Mouse (Mus musculus) bone marrow macrophage, adult 2 months (primary cell): ENCODE data around the gene Il9r. TPM values are rescaled to one million over a fixed set of nuclear protein-coding genes. Genes with fewer than 3 reads are reported as not detected.

Source experiments
- H3K27ac ChIP-seq: 2 replicates; pipeline ENCODE4 v1.5.1; 2012; ENCODE audit warnings: low read depth, low read length; ENCODE audit not compliant: insufficient read depth
- H3K4me1 ChIP-seq: 2 replicates; pipeline ENCODE4 v1.6.1; 2012; ENCODE audit warnings: low read length; ENCODE audit not compliant: control insufficient read depth, insufficient read depth
- H3K4me3 ChIP-seq: 2 replicates; pipeline ENCODE4 v1.5.1; 2012; ENCODE audit warnings: mild to moderate bottlenecking, low read length, moderate library complexity; ENCODE audit not compliant: insufficient read depth
- CTCF ChIP-seq: IDR thresholded peaks from 2 replicates; pipeline ENCODE4 v1.5.1; 2012; ENCODE audit warnings: low read depth, mild to moderate bottlenecking, low read length, moderate library complexity
- POLR2A ChIP-seq: IDR thresholded peaks from 2 replicates; pipeline ENCODE4 v1.6.1; 2012; ENCODE audit warnings: mild to moderate bottlenecking, low read depth, low read length, borderline replicate concordance
- polyA plus RNA-seq: library from polyadenylated mRNA; stranded (reverse); fragments of >200 nt; gene quantifications from 2 replicates; pipeline ENCODE4 v1.2.4, GENCODE M21; 2012; ENCODE audit not compliant: missing spikeins, insufficient read depth, insufficient read length

Gene Il9r
- polyA plus RNA-seq, 1 experiment: not detected

DNA sequence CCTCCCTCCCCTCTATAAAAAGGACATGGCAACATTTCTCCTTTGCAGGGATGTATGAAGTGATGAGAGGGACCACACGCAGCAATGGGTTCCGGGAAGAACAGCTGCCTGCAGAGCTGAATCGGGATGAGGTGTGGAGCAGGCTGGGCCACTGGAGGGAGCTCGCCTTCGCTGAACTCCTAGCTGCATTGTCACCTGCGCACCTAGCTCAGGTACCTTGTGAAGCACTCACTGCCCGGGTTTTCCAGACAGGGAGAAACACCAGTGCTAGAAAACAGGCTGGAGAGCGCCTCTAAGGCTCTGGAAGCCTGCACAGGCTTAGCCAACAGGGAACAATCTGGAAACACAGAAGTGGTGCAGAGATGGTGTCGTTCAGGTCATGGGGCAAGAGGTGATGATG is 38.6 kb downstream of the Il9r start:
- Histone ChIP-seq H3K27ac (no peak overlapping the region), H3K4me3 (no peak overlapping the region), H3K4me1 (no peaks in the 10 kb centered on the region)
- TF ChIP-seq POLR2A: no peak
- TF ChIP-seq CTCF: no peak

DNA sequence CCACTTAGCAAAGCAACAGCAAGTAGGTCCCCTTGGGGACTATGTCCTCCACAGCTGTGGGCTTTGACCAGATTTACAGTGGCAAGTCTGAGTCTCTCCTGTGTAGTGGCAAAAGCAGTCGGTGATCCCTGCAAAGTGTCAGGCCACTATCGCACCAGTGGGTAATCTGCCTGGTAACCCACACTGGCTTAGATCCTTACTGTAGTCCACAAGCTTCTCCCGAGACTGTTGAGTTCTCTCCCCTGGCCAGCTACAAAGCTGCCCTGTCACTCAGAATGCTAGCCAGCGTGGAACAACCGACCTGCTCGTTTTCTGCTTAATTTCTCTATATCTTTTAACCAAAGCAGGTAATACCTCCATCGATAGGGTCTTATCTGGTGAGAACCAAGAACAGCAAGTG is 39.7 kb downstream of the Il9r start:
- H3K4me1 ChIP-seq: no peaks in the 10 kb centered on the region
- TF ChIP-seq POLR2A (no peak), CTCF (no peak)
- no peak overlapping the region for H3K4me3 ChIP-seq
- no peak overlapping the region for H3K27ac ChIP-seq

DNA sequence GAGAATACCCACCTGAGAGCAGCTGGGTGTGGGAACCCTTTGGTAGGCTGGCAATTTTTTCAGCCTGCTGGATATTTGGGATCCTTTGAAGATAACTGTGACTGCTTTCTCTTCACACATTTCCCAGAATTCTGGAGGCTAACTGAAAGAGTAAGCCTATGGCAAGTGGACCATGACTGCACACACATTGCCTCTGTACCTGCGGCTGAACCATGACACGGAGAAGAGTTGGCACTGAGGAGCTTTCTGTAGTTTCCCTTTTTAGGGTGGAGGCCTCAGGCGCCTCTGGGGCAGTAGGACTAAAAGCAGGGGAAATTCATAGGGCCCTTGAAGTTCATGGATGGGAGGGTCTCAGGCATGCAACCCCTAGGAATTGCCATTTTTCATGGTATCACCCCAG is 40.9 kb downstream of the Il9r start:
- no peak overlapping the region for H3K27ac ChIP-seq
- H3K4me1 ChIP-seq: no peaks in the 10 kb centered on the region
- no peak overlapping the region for H3K4me3 ChIP-seq
- TF ChIP-seq POLR2A (no peak), CTCF (no peak)

DNA sequence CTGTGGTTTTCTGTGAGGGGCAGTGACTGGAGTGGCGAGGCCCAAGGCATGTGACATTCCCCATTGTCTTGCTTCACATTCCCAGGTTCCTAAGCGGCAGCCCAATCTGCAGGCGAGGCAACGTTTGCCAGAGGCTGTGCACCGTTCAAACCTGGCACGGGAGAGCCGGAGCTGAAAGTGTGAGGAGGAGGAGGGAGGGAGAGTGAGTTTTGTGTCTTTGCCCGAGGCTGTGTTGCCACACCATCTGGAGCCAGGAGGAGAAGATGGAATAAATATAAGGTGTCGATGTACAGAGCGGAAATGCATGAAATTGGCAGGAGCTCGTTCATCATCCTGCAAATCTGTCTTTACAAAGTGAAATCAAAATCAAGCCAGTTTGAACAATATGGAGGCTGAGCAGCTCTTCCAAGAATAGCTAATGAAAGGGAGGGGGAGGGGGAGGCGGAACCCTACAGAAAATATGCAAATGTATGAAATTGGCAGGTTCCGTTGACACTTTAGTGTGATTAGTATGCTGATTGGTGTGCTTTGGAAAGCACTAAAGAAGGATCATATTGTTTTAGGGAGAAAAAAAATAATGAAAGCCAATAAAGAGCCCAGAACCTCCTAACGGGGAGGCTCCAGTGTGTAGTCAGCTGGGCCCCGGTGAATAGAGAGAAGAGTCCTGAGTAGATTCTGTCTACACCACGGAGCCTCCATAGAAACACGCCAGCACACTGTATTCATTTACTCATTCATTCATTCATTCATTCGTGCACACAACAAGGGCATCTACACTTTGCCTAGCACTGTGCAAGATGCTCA is 42.1 kb downstream of the Il9r start:
- Histone ChIP-seq H3K4me1 (no peaks in the 10 kb centered on the region), H3K27ac (no peak overlapping the region), H3K4me3 (no peak overlapping the region)
- TF ChIP-seq POLR2A: no peak
- no peak for TF ChIP-seq CTCF

DNA sequence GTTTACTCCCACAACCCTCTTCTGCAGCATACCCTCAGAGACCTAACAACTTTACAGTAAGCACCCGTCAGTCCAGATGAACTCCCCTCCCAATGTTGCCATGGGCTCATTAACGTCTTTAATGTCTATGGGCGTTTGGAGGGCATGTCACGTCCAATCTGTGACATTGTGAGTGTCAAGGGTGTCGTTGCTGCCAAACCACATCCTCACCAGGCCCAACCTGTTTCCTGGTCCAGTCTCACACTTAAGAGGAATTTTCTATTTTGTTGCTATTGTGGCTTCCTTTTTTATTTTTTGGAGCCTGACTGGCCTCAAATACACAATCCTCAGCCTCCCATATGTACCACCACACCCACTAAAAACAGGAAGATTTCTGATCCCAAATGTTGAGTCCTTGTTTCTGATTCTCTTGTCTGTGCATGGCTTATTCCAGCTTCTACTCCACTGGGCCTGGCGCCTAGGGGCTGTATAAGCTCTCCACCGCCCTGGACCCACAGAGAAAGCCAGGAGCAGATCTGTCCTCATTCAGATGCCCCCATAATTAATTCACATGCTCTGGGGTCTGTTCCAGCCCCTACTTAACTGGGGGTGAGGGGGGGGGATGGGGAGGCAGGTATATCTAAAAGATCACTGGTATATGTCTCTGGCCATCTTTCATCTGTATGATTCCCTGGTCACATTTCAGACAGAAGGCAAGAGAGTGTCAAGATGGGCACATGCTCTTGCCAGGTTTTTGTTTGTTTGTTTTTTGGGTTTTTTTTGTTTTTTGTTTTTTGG is 43.0 kb downstream of the Il9r start:
- no peaks in the 10 kb centered on the region for H3K4me1 ChIP-seq
- H3K4me3 ChIP-seq: no peak overlapping the region
- H3K27ac ChIP-seq: no peak overlapping the region
- TF ChIP-seq POLR2A: no peak
- no peak for TF ChIP-seq CTCF

DNA sequence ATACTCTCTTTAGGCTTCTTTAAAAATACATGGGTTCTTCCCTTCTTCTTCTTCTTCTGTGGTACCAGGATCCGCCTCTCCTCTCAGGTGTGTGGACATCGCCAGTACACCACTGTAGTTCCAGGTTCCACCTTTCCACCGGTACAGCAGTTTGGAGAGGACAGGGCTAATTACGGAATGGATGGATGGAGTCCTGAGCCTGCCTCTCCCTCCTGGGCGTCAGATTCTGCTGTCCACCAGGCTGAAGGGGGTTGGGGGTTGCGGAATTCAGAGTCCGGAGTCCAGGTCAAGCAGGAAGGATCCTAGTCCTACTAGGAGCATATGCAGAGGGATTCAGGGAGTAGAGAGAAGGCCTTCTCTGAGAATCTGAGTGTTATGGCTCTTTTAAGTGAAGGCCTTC is 46.9 kb downstream of the Il9r start:
- Histone ChIP-seq H3K27ac (no peak overlapping the region), H3K4me3 (no peak overlapping the region), H3K4me1 (no peaks in the 10 kb centered on the region)
- TF ChIP-seq CTCF (no peak), POLR2A (no peak)

DNA sequence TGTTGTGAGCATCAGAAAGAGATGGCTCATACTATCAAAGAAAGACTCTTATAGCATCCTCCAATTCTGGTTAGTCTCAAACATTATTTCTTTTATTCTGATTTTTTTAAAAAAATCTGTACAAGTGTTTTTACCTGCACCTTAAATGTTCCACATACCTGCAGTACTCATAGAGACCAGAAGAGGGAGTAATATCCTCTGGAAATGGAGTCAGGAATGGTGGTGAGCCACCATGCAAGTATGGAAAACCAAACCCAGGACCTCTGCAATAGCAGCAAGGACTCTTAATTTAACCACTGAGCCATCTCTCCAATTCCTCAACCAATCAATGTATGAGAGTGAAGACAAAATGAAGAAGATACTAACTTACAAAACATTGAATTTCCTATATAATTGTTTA is 47.3 kb downstream of the Il9r start:
- H3K27ac ChIP-seq: no peak overlapping the region
- no peak overlapping the region for H3K4me3 ChIP-seq
- no peaks in the 10 kb centered on the region for H3K4me1 ChIP-seq
- no peak for TF ChIP-seq POLR2A
- TF ChIP-seq CTCF: no peak

DNA sequence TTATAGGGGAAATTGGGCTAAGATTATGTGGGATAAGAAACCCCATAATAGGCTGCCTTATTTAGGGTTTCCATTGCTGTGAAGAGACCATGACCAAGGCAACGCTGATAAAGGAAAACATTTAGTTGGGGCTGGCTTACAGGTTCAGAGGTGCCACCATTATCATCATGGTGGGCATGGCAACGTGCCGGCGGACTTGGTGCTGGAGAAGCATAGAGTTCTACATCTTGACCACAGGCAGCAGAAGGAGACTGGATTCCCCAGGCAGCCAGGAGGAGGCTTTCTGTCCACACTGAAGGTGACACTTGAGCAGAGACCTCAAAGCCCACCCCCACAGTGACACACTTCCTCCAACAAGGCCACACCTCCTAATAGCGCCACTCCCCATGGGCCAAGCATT is 48.8 kb downstream of the Il9r start:
- TF ChIP-seq POLR2A: no peak
- no peak for TF ChIP-seq CTCF
- Histone ChIP-seq H3K4me1 (no peaks in the 10 kb centered on the region), H3K4me3 (no peak overlapping the region), H3K27ac (no peak overlapping the region)

DNA sequence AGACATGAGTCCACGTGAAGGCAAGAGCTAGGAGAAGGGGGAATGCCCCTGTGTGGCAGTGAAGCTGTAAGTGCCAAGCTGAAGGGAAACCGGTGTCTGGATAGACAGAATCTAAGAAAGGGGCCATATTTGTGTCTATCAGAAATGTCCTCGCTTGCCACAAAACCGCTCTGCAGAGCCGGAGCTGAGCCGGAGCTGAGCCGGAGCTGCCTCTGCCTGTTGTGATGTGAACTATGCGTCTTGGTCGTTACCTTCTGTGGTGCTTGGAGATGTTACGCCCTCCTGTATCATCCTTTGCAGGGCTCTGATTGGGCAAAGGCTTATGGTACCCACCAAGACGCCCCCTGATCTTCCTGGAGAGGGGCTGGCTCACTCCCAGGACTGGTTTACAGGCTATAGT is 50.5 kb downstream of the Il9r start:
- H3K4me3 ChIP-seq: no peak overlapping the region
- H3K4me1 ChIP-seq: no peaks in the 10 kb centered on the region
- TF ChIP-seq POLR2A: no peak
- no peak for TF ChIP-seq CTCF
- no peak overlapping the region for H3K27ac ChIP-seq

DNA sequence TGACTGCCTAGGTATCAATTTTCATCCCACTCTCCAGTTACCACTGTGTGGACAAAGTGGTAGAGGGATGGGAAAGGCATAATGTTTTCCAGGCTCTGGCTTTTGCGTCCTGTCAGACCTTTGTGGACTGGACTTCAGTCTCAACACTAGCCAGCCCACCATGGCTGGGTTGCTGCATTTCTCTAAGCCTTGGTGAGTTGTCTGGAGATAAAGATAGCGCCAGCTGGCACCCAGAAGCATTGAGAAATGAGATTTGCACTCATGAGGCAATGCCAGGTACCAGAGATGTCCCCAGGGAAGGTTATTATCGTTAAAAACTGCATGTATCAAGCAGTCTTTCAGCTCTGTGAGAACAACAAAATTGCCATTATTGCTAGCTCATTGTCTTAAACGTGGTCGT is 57.3 kb downstream of the Il9r start:
- no peaks in the 10 kb centered on the region for H3K4me1 ChIP-seq
- no peak overlapping the region for H3K4me3 ChIP-seq
- no peak for TF ChIP-seq CTCF
- TF ChIP-seq POLR2A: no peak
- no peak overlapping the region for H3K27ac ChIP-seq
